Mouse (Mus musculus): ENCODE measurements at regions not wholly inside any gene's neighbourhood (a gene's known extent, or its start where the extent isn't known, plus 50 kb on each side); places are given as distances from the start of the nearest gene placed in this dataset.

DNA sequence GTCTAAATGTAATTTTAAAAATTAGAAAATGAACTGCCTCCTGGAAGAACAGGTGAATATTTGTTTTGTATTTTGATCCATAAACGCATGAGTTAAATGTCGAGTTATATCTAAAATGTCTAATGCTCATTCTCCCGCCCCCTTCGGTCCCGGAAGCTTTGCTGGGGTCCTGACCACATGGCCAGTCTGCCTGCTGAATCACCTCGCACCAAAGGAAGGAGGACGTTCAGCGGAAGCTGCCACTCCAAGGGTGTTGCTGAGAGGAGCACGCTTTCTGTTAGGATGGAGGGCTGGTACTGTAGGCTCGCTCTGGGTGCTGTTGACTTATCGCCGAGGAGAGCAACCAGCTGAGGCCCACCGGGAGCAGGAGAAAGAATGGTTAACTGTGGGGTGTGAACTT lies 328.0 kb downstream of the Zfp706 start:
- in situ Hi-C loops (cut with MboI, MseI) = no loop called here

DNA sequence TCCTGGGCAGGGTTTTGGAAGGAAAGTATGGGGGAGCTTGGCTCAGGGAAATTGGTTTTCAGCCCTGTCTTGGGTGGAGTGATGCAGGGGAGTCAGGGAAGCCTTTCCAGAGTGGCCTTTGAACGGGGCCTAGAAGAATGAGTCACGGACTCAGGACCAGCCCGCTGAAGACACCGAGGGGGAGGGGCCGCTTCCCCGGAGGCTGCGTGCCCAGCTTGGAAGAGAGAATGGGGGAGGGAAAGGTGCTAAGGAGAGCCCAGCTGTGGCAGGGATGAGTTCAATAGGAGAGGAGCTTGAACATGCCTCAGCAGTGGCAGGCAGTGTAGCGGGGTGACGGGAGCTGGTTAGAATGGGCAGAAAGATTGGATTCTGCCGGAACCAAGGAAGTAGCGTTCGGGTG lies 337.8 kb downstream of the Zfp706 start:
- in situ Hi-C loops (cut with MboI, MseI) = no loop called here

DNA sequence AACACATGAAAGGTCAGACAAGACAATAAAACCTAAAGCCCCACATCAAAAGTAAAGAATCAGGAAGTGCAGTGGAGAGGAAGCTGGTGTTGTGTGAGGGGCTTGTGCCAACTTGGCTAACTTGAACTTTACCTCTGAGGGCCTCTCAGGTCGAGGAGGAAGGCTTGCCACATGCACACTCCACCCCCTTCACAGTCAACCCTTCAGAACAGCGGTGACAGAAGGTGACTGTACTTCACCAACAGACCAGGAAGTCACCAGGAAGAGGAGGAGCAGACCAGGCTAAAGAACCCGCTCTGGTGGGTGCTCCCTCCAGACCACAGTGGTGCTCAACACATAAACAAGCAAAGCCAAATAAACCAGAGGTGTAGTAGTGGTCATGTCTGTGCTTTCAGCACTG lies 341.0 kb downstream of the Zfp706 start:
- in situ Hi-C loops (cut with MboI, MseI) = no loop called here

DNA sequence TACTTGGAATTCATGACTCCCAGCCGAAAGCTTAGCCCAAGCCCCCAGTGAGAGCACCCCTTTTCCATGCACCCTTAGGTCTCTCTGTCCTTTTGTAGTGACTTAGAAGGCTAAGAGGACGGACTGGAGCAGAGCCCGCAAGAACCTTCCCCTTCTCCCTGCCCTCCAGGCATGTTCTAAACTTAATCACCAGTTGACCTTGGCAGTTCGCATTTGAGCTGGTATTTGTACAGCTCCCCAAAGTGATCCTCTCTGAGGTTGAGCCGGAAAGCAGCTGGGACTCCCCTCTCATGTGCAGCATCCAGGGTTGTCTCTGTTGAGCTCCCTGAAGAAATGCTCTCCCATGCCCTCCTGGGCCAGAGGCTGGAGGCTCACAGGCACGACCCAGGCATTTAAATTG lies 343.2 kb downstream of the Zfp706 start:
- in situ Hi-C loops (cut with MboI, MseI) = no loop called here

DNA sequence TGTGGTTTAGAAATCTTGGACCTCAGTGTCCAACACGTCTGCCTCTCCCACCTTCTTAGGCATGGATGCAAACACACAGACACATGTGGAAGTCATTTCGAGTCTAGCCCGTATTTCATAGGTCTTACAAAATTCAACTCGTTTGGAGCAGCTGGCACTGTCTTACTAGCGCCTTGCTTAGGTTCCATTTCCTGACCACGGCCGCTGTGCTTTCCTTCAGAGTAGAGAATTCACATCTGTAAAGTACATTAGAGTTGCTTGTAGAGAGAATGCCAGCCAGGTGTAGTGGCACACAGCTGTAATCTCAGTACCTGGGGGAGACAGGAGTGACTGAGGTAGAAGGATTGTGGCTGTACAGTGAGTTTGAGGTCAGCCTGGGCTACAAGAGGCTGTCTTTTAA lies 346.6 kb downstream of the Zfp706 start:
- in situ Hi-C loops (cut with MboI, MseI) = no loop called here
